Mouse (Mus musculus) skeletal muscle tissue, adult 2 months (tissue): ENCODE data around the gene Tmem170b.
A peak's percentile ranks its signal among the peaks of the same experiment; 100 is the strongest.

ENCODE experiments used
- DNase-seq: peaks from one replicate; pipeline ENCODE4 v3.0.0-alpha.2; 2012; ENCODE audit warnings: low read depth, low spot score

Tmem170b gene

GRCm38 (mm10) chr13:41605099-41606010, at the start of gene Tmem170b:
TSS of gene Tmem170b (plus strand) at chr13:41605907.
- DNase-seq: peak; percentile 99

GRCm38 (mm10) chr13:41561024-41561423, 44.7 kb upstream of the Tmem170b start:
- DNase-seq: no peak

GRCm38 (mm10) chr13:41568421-41568820, 37.3 kb upstream of the Tmem170b start:
- DNase-seq: no peak

GRCm38 (mm10) chr13:41568926-41569325, 36.8 kb upstream of the Tmem170b start:
- DNase-seq: no peak

- no peak for DNase-seq
Measured at GRCm38 (mm10) chr13:41569776-41570175, 35.9 kb upstream of the Tmem170b start.

- DNase-seq: peak; percentile 80
Measured at GRCm38 (mm10) chr13:41571368-41572350, 34.0 kb upstream of the Tmem170b start.

- DNase-seq: no peak
Measured at GRCm38 (mm10) chr13:41572351-41572735, 33.4 kb upstream of the Tmem170b start.

GRCm38 (mm10) chr13:41573126-41573846, 32.4 kb upstream of the Tmem170b start:
- DNase-seq: no peak

GRCm38 (mm10) chr13:41581058-41581457, 24.6 kb upstream of the Tmem170b start:
- no peak for DNase-seq

- DNase-seq: no peak
Measured at GRCm38 (mm10) chr13:41583666-41584357, 21.9 kb upstream of the Tmem170b start.

GRCm38 (mm10) chr13:41584358-41584680, 21.4 kb upstream of the Tmem170b start:
- no peak for DNase-seq

GRCm38 (mm10) chr13:41584896-41585295, 20.8 kb upstream of the Tmem170b start:
- no peak for DNase-seq

GRCm38 (mm10) chr13:41596678-41597077, 9.0 kb upstream of the Tmem170b start:
- no peak for DNase-seq

- peak; percentile 38 for DNase-seq
Measured at GRCm38 (mm10) chr13:41599977-41600376, 5.7 kb upstream of the Tmem170b start.

- DNase-seq: no peak
Measured at GRCm38 (mm10) chr13:41601056-41601455, 4.7 kb upstream of the Tmem170b start.

GRCm38 (mm10) chr13:41603921-41604466, 1.7 kb upstream of the Tmem170b start:
- DNase-seq: no peak

GRCm38 (mm10) chr13:41606081-41607000, 634 bp downstream of the Tmem170b start:
- peak; percentile 44 for DNase-seq

- DNase-seq: no peak
Measured at GRCm38 (mm10) chr13:41607589-41607988, 1.9 kb downstream of the Tmem170b start.

- no peak for DNase-seq
Measured at GRCm38 (mm10) chr13:41608559-41608958, 2.9 kb downstream of the Tmem170b start.

- no peak for DNase-seq
Measured at GRCm38 (mm10) chr13:41611046-41611445, 5.3 kb downstream of the Tmem170b start.
